Mouse (Mus musculus) kidney, adult 2 months (tissue): ENCODE results near the gene Iqcj.

Source experiments
- CTCF ChIP-seq: fragments of 200-500 bp; conservative IDR thresholded peaks from 2 replicates; pipeline ENCODE4 v1.5.1; 2011; ENCODE audit warnings: low read depth, mild to moderate bottlenecking, control low read depth, low read length, moderate library complexity, mixed read lengths; ENCODE audit not compliant: insufficient read depth, insufficient read length
- POLR2A ChIP-seq: fragments of 200-500 bp; IDR thresholded peaks from one replicate; pipeline ENCODE4 v1.6.1; 2011; ENCODE audit warnings: low read depth, low read length, control low read depth

DNA sequence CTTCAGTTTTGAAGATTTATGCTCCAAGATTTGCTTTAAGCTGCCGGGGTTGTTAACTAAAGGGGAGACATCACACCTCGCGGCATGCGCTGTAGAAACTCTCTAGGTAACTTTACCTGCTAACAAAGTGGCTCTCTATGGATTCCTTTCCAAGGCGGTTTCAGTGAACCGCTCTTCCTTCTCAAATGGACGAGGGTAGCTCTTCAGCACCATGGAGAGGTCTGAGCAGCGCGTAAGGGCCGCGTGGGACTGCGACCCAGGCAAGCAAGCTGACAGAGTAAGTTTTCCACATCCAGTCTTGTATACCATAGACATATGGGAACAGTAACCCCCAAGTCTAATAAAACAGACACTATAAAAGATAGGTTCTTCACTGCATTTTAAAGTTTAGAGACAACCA is 172.7 kb downstream of the Iqcj start, which contains the start of gene Schip1:
- TF ChIP-seq CTCF (no peak), POLR2A (no peak)
